Mouse (Mus musculus) kidney, adult 2 months (tissue): ENCODE measurements around the gene Dcaf8.

Experiments used
- CTCF ChIP-seq: fragments of 200-500 bp; conservative IDR thresholded peaks from 2 replicates; pipeline ENCODE4 v1.5.1; 2011; ENCODE audit warnings: low read depth, mild to moderate bottlenecking, control low read depth, low read length, moderate library complexity, mixed read lengths; ENCODE audit not compliant: insufficient read depth, insufficient read length
- POLR2A ChIP-seq: fragments of 200-500 bp; IDR thresholded peaks from one replicate; pipeline ENCODE4 v1.6.1; 2011; ENCODE audit warnings: low read depth, low read length, control low read depth

- TF ChIP-seq CTCF (no peak), POLR2A (no peak)
These were observed 80.3 kb downstream of the Dcaf8 start for GRCm38 (mm10) chr1:172228209-172228608.
